Mouse (Mus musculus): Measurements from ENCODE around the gene Gpr155. TPM values are rescaled to one million over a fixed set of nuclear protein-coding genes. Genes with fewer than 3 reads are reported as not detected.

The Gpr155 gene
- polyA plus RNA-seq, 1 experiment = 7.6 TPM

GRCm38 (mm10) chr2:73346345-73347086 is 39.9 kb downstream of the Gpr155 start:
- H3K36me3 ChIP-seq (ENCODE audit: control insufficient read depth, insufficient read depth) = no peaks in the 10 kb centered on the region

GRCm38 (mm10) chr2:73345204-73345603 is 41.2 kb downstream of the Gpr155 start:
- Histone ChIP-seq H3K4me3 (no peak overlapping the region), H3K79me2 (ENCODE audit: control insufficient read depth, insufficient read depth) (no peaks in the 10 kb centered on the region), H3K4me2 (ENCODE audit: low read depth) (no peak overlapping the region), H3K27me3 (ENCODE audit: control insufficient read depth, insufficient read depth, insufficient read length) (no peaks in the 10 kb centered on the region), H3ac (ENCODE audit: control insufficient read depth, insufficient read length) (no peak overlapping the region), H3K36me3 (ENCODE audit: control insufficient read depth, insufficient read depth) (no peaks in the 10 kb centered on the region)
- TF ChIP-seq MYOG (IDR thresholded peaks at IDR 0.05; ENCODE audit: control insufficient read depth in 1 of 3, insufficient read depth in 1 of 3, insufficient read length in 2 of 3, low read depth in 2 of 3) (no peak), REST (IDR thresholded peaks at IDR 0.05; ENCODE audit: insufficient read depth, insufficient read length) (no peak), TCF3 (IDR thresholded peaks at IDR 0.05; ENCODE audit: insufficient read length, low read depth) (no peak), MAX (IDR thresholded peaks at IDR 0.05; ENCODE audit: low read depth) (no peak), CEBPB (IDR thresholded peaks at IDR 0.05; ENCODE audit: insufficient read depth, poor library complexity, severe bottlenecking) (no peak), SRF (IDR thresholded peaks at IDR 0.05; ENCODE audit: control insufficient read depth, insufficient read length, low read depth) (no peak), USF1 (IDR thresholded peaks at IDR 0.05; ENCODE audit: low read depth) (no peak), E2F4 (IDR thresholded peaks at IDR 0.05; ENCODE audit: insufficient read depth) (no peak), MYOD1 (IDR thresholded peaks at IDR 0.05; ENCODE audit: control insufficient read depth in 1 of 3, insufficient read length in 2 of 3, low read depth in 2 of 3) (no peak), POLR2A (IDR thresholded peaks at IDR 0.05; ENCODE audit: insufficient read length, low read depth) (no peak), POLR2AphosphoS2 (IDR thresholded peaks at IDR 0.05; ENCODE audit: insufficient read length, low read depth) (no peak), TCF12 (IDR thresholded peaks at IDR 0.05; ENCODE audit: insufficient read depth, poor library complexity, severe bottlenecking) (no peak)

More at GRCm38 (mm10) chr2:73346345-73347086, 39.9 kb downstream of the Gpr155 start:
- Histone ChIP-seq H3K4me2 (ENCODE audit: low read depth) (no peak overlapping the region), H3K4me3 (no peak overlapping the region), H3K27me3 (ENCODE audit: control insufficient read depth, insufficient read depth, insufficient read length) (no peaks in the 10 kb centered on the region), H3K79me2 (ENCODE audit: control insufficient read depth, insufficient read depth) (no peaks in the 10 kb centered on the region), H3ac (ENCODE audit: control insufficient read depth, insufficient read length) (no peak overlapping the region)
- TF ChIP-seq E2F4 (IDR thresholded peaks at IDR 0.05; ENCODE audit: insufficient read depth) (no peak), USF1 (IDR thresholded peaks at IDR 0.05; ENCODE audit: low read depth) (no peak), POLR2A (IDR thresholded peaks at IDR 0.05; ENCODE audit: insufficient read length, low read depth) (no peak), SRF (IDR thresholded peaks at IDR 0.05; ENCODE audit: control insufficient read depth, insufficient read length, low read depth) (no peak), POLR2AphosphoS2 (IDR thresholded peaks at IDR 0.05; ENCODE audit: insufficient read length, low read depth) (no peak), TCF12 (IDR thresholded peaks at IDR 0.05; ENCODE audit: insufficient read depth, poor library complexity, severe bottlenecking) (no peak), MYOG (IDR thresholded peaks at IDR 0.05; ENCODE audit: control insufficient read depth in 1 of 3, insufficient read depth in 1 of 3, insufficient read length in 2 of 3, low read depth in 2 of 3) (no peak), TCF3 (IDR thresholded peaks at IDR 0.05; ENCODE audit: insufficient read length, low read depth) (no peak), REST (IDR thresholded peaks at IDR 0.05; ENCODE audit: insufficient read depth, insufficient read length) (no peak), CEBPB (IDR thresholded peaks at IDR 0.05; ENCODE audit: insufficient read depth, poor library complexity, severe bottlenecking) (no peak), MAX (IDR thresholded peaks at IDR 0.05; ENCODE audit: low read depth) (no peak), MYOD1 (IDR thresholded peaks at IDR 0.05; ENCODE audit: control insufficient read depth in 1 of 3, insufficient read length in 2 of 3, low read depth in 2 of 3) (no peak)

- Histone ChIP-seq H3K36me3 (ENCODE audit: control insufficient read depth, insufficient read depth) (no peaks in the 10 kb centered on the region), H3K4me2 (ENCODE audit: low read depth) (no peak overlapping the region), H3K4me3 (no peak overlapping the region), H3ac (ENCODE audit: control insufficient read depth, insufficient read length) (no peak overlapping the region), H3K27me3 (ENCODE audit: control insufficient read depth, insufficient read depth, insufficient read length) (no peaks in the 10 kb centered on the region), H3K79me2 (ENCODE audit: control insufficient read depth, insufficient read depth) (no peaks in the 10 kb centered on the region)
- TF ChIP-seq E2F4 (IDR thresholded peaks at IDR 0.05; ENCODE audit: insufficient read depth) (no peak), SRF (IDR thresholded peaks at IDR 0.05; ENCODE audit: control insufficient read depth, insufficient read length, low read depth) (no peak), TCF12 (IDR thresholded peaks at IDR 0.05; ENCODE audit: insufficient read depth, poor library complexity, severe bottlenecking) (no peak), TCF3 (IDR thresholded peaks at IDR 0.05; ENCODE audit: insufficient read length, low read depth) (no peak), CEBPB (IDR thresholded peaks at IDR 0.05; ENCODE audit: insufficient read depth, poor library complexity, severe bottlenecking) (no peak), MYOG (IDR thresholded peaks at IDR 0.05; ENCODE audit: control insufficient read depth in 1 of 3, insufficient read depth in 1 of 3, insufficient read length in 2 of 3, low read depth in 2 of 3) (no peak), POLR2AphosphoS2 (IDR thresholded peaks at IDR 0.05; ENCODE audit: insufficient read length, low read depth) (no peak), REST (IDR thresholded peaks at IDR 0.05; ENCODE audit: insufficient read depth, insufficient read length) (no peak), MYOD1 (IDR thresholded peaks at IDR 0.05; ENCODE audit: control insufficient read depth in 1 of 3, insufficient read length in 2 of 3, low read depth in 2 of 3) (no peak), POLR2A (IDR thresholded peaks at IDR 0.05; ENCODE audit: insufficient read length, low read depth) (no peak)
These were observed 42.7 kb downstream of the Gpr155 start for GRCm38 (mm10) chr2:73343701-73344100.

- H3K4me3 ChIP-seq = no peak overlapping the region
- TF ChIP-seq MYOD1 (IDR thresholded peaks at IDR 0.05; ENCODE audit: control insufficient read depth in 1 of 3, insufficient read length in 2 of 3, low read depth in 2 of 3) (no peak), POLR2AphosphoS2 (IDR thresholded peaks at IDR 0.05; ENCODE audit: insufficient read length, low read depth) (no peak), MAX (IDR thresholded peaks at IDR 0.05; ENCODE audit: low read depth) (no peak), USF1 (IDR thresholded peaks at IDR 0.05; ENCODE audit: low read depth) (no peak), TCF3 (IDR thresholded peaks at IDR 0.05; ENCODE audit: insufficient read length, low read depth) (no peak), CEBPB (IDR thresholded peaks at IDR 0.05; ENCODE audit: insufficient read depth, poor library complexity, severe bottlenecking) (no peak), POLR2A (IDR thresholded peaks at IDR 0.05; ENCODE audit: insufficient read length, low read depth) (no peak), SRF (IDR thresholded peaks at IDR 0.05; ENCODE audit: control insufficient read depth, insufficient read length, low read depth) (no peak), REST (IDR thresholded peaks at IDR 0.05; ENCODE audit: insufficient read depth, insufficient read length) (no peak), TCF12 (IDR thresholded peaks at IDR 0.05; ENCODE audit: insufficient read depth, poor library complexity, severe bottlenecking) (no peak)
These were observed 48.0 kb downstream of the Gpr155 start for GRCm38 (mm10) chr2:73338415-73338814.

More at GRCm38 (mm10) chr2:73338415-73338814, 48.0 kb downstream of the Gpr155 start:
- Histone ChIP-seq H3K79me2 (ENCODE audit: control insufficient read depth, insufficient read depth) (no peaks in the 10 kb centered on the region), H3K36me3 (ENCODE audit: control insufficient read depth, insufficient read depth) (peaks cover 5% of the 10 kb centered on the region), H3K4me2 (ENCODE audit: low read depth) (no peak overlapping the region), H3ac (ENCODE audit: control insufficient read depth, insufficient read length) (no peak overlapping the region), H3K27me3 (ENCODE audit: control insufficient read depth, insufficient read depth, insufficient read length) (no peaks in the 10 kb centered on the region)

All from myocyte (in vitro differentiated cells).